Mouse (Mus musculus) midbrain, embryonic 12.5 days (tissue): Measurements from ENCODE around the gene Cers6. TPM values are rescaled to one million over a fixed set of nuclear protein-coding genes. Genes with fewer than 3 reads are reported as not detected.

Source experiments
- ATAC-seq: fragments of 200-750 bp; cut with Nextera tagmentation; 2 replicates; pipeline ENCODE4 v1.8.0; 2017; ENCODE audit warnings: low read depth, moderate TSS enrichment, moderate library complexity; ENCODE audit not compliant: low FRiP score
- H3K27ac ChIP-seq: fragments of 300-500 bp; sonication (generic); replicated peaks from 2 replicates; pipeline ENCODE4 v1.5.1; 2016; ENCODE audit warnings: mild to moderate bottlenecking
- H3K27me3 ChIP-seq: fragments of 300-500 bp; sonication (generic); 2 replicates; pipeline ENCODE4 v1.6.1; 2016; ENCODE audit warnings: mild to moderate bottlenecking
- H3K36me3 ChIP-seq: fragments of 300-500 bp; sonication (generic); 2 replicates; pipeline ENCODE4 v1.6.1; 2016
- H3K4me1 ChIP-seq: fragments of 300-500 bp; sonication (generic); 2 replicates; pipeline ENCODE4 v1.6.1; 2016
- H3K4me2 ChIP-seq: fragments of 300-500 bp; sonication (generic); replicated peaks from 2 replicates; pipeline ENCODE4 v1.6.1; 2016; ENCODE audit warnings: mild to moderate bottlenecking, moderate library complexity
- H3K4me3 ChIP-seq: fragments of 300-500 bp; sonication (generic); 2 replicates; pipeline ENCODE4 v1.5.1; 2016; ENCODE audit warnings: mild to moderate bottlenecking
- H3K9ac ChIP-seq: fragments of 300-500 bp; sonication (generic); replicated peaks from 2 replicates; pipeline ENCODE4 v1.6.1; 2016; ENCODE audit warnings: mild to moderate bottlenecking, moderate library complexity
- H3K9me3 ChIP-seq: fragments of 300-500 bp; sonication (generic); 2 replicates; pipeline ENCODE4 v1.6.1; 2016; ENCODE audit warnings: mild to moderate bottlenecking
- WGBS: fragments of 180-500 bp; shearing (Covaris S2); methylation state at CpG from one replicate; pipeline ENCODE4 v1.1.7; 2016; 5-methylcytosine and 5-hydroxymethylcytosine counted together
- polyA plus RNA-seq: library from polyadenylated mRNA; unstranded; fragments of >200 nt; fragmentation: Nextera tagmentation; extraction: Ambion mirVana; gene quantifications from 2 replicates; pipeline ENCODE4 v1.2.1, GENCODE M21; 2016

Cers6 gene
- polyA plus RNA-seq = 36.2 and 37.0 TPM in 2 replicates

DNA sequence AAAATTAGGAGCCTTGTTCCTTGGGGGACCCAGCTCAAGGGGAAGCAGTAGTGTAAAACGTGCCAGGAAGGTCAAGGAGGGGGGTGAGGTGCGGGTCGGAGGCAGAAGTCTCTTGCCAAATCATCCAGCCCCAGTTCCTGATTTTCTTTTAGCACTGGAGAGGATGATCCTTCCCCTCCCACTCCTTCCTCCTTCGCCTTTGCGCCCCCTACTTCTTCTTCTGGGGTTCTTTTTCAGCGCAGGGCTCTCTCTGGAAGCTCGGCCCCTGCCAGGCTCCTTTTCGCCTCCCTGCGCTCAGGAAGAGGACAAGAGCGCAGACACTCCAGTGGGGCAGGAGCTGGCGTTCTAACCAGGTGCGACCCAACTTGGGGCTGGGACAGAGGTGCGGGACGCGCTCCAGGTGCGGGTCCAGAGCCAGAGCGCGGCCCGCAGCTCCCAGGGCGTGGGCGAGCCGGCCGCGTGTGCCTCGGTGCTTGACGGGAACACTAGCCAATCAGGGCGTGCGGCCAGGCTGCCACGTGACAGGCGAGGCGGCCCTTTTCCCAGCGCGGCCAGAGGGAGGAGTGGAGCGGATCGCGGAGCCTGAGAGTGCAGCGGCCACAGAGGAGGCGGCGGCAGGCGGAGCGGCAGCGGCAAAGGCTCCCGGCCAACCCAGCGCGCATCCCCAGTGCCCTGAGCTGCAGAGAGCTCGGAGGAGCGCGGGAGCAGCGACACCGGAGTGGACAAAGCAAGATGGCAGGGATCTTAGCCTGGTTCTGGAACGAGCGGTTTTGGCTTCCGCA, at the start of gene Cers6:
Cers6 (plus strand) TSS at position 538 of the 782 bp plus-strand sequence.
- WGBS = under 1% methylated on average over 53 of the region's 53 CpGs
- ATAC-seq = peak; percentile 99
- no peaks in the 10 kb centered on the region for H3K36me3 ChIP-seq

GRCm38 (mm10) chr2:68814409-68814808, 46.8 kb upstream of the Cers6 start:
- Histone ChIP-seq H3K4me1 (no peaks in the 10 kb centered on the region), H3K9me3 (no peaks in the 10 kb centered on the region), H3K36me3 (no peaks in the 10 kb centered on the region), H3K4me3 (no peak overlapping the region), H3K27me3 (no peaks in the 10 kb centered on the region), H3K9ac (no peak overlapping the region), H3K27ac (no peak overlapping the region), H3K4me2 (no peak overlapping the region)
- 58% methylated on average over 2 of the region's 2 CpGs for WGBS
- ATAC-seq = no peak

More for the DNA sequence above, at the start of gene Cers6:
- Histone ChIP-seq H3K4me3 (peak within 1 kb of the TSS; percentile 81), H3K27me3 (peaks cover 13% of the 10 kb centered on the region), H3K4me2 (peak within 1 kb of the TSS; percentile 89), H3K4me1 (peaks cover 15% of the 10 kb centered on the region), H3K9me3 (no peaks in the 10 kb centered on the region), H3K27ac (peak within 1 kb of the TSS; percentile 82), H3K9ac (peak within 1 kb of the TSS; percentile 86)

DNA sequence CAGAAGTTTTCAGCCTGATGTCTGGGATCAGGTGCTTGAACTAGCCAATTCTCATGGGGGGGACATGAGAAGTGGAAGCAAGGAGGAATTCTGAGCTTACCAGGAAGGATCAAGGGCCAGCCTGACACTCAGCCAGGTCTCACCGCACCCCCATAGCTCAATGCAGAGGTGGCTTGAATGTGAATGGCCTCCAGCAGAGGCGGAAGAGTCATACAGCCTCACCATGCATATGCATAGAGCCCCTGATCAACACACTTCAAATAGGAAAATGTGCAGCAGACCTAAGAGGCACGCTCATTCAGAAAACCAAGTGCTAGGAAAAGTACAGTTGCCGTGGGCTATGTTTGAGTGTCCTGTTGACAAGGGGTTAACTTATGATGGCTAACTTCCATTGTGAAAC, 42.2 kb upstream of the Cers6 start:
- no peak overlapping the region for H3K27ac ChIP-seq
- H3K9me3 ChIP-seq = no peaks in the 10 kb centered on the region
- no peak for ATAC-seq
- H3K9ac ChIP-seq = no peak overlapping the region
- H3K4me2 ChIP-seq = no peak overlapping the region
- no peaks in the 10 kb centered on the region for H3K27me3 ChIP-seq
- H3K4me1 ChIP-seq = no peaks in the 10 kb centered on the region
- H3K36me3 ChIP-seq = no peaks in the 10 kb centered on the region
- WGBS = 82% methylated on average over 4 of the region's 4 CpGs
- no peak overlapping the region for H3K4me3 ChIP-seq

DNA sequence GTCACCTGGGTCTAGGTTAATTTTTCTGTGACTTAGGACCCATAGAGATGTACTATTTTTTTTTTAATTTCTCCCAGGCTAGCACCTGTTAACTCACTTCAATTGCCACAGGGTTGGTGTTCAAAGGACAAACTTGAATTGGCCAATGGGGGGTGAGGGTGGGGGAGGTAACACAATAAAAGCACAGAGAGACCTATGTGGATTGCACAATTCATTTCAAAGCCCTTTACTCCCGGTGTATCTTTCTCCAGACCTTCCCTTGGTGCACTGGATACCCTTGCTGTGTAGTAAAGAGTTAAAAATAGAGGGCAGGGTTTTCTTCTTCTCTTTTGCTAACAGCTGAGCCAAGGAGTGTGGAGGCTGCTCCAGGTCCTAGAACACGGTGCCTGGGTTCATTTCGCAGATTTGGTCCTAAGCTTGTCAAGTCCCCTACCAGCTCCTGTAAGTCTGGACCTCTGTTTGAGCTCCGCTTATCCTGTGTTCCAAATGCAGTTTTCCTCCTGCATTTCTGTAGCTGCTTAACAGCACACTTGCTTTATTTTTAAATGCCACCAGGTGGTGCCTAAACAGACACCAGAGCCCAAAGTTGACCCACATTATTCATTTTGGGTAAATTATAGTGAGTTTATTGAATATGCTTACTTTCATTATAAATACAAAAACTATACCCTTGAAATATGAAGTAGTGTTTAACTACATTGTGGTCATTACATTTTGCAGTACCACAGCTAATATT, 38.9 kb upstream of the Cers6 start:
- 73% methylated on average over 4 of the region's 4 CpGs for WGBS
- H3K4me1 ChIP-seq = no peaks in the 10 kb centered on the region
- H3K27ac ChIP-seq = no peak overlapping the region
- H3K4me2 ChIP-seq = no peak overlapping the region
- H3K9me3 ChIP-seq = no peaks in the 10 kb centered on the region
- H3K27me3 ChIP-seq = no peaks in the 10 kb centered on the region
- no peaks in the 10 kb centered on the region for H3K36me3 ChIP-seq
- no peak for ATAC-seq
- no peak overlapping the region for H3K9ac ChIP-seq
- H3K4me3 ChIP-seq = no peak overlapping the region

DNA sequence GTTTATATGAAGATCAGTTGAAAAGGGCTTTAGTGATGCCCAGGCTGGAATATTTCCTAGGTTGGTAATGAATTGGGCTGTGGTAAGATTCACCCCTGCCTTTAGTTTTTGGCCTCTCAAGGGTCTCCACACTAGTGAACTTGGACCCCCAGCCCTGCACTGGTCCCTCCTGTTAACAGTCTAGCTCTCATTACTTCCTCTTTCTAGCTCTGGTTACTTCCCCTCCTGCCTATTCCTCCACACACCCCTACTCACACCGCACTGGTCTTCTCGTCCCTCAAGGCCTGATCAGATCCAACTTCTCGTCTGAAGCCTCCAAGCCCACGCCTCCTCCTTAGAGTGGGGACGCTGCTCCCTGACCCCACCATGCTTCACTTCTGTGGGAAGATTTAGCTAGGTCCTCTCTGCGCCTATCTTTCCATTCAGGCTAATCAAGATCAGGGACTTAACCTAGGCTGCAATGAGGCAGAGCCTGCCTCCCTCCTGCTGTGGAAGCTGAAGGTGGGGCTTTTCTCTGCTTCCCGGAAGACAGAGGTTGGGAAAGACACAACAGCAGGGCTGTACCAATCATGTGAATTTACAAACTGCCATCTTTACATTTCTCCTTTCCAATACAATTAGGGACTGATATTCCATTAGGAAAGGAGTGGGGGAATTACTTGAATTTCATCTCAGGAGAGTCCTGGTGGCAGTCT, 35.8 kb upstream of the Cers6 start:
- Histone ChIP-seq H3K4me2 (no peak overlapping the region), H3K9ac (no peak overlapping the region)
- 66% methylated on average over 7 of the region's 7 CpGs for WGBS

GRCm38 (mm10) chr2:68843330-68843729, 17.9 kb upstream of the Cers6 start:
- H3K4me3 ChIP-seq = no peak overlapping the region
- no peaks in the 10 kb centered on the region for H3K9me3 ChIP-seq
- no peaks in the 10 kb centered on the region for H3K36me3 ChIP-seq
- no peak overlapping the region for H3K4me2 ChIP-seq
- H3K27ac ChIP-seq = no peak overlapping the region
- ATAC-seq = no peak
- whole genome bisulfite sequencing = 90% methylated on average over 5 of the region's 5 CpGs
- H3K9ac ChIP-seq = no peak overlapping the region
- no peaks in the 10 kb centered on the region for H3K27me3 ChIP-seq
- no peaks in the 10 kb centered on the region for H3K4me1 ChIP-seq

More for the DNA sequence above, 35.8 kb upstream of the Cers6 start:
- no peaks in the 10 kb centered on the region for H3K4me1 ChIP-seq
- H3K27ac ChIP-seq = no peak overlapping the region
- no peaks in the 10 kb centered on the region for H3K9me3 ChIP-seq
- H3K4me3 ChIP-seq = no peak overlapping the region
- no peak for ATAC-seq
- H3K36me3 ChIP-seq = no peaks in the 10 kb centered on the region
- H3K27me3 ChIP-seq = no peaks in the 10 kb centered on the region

DNA sequence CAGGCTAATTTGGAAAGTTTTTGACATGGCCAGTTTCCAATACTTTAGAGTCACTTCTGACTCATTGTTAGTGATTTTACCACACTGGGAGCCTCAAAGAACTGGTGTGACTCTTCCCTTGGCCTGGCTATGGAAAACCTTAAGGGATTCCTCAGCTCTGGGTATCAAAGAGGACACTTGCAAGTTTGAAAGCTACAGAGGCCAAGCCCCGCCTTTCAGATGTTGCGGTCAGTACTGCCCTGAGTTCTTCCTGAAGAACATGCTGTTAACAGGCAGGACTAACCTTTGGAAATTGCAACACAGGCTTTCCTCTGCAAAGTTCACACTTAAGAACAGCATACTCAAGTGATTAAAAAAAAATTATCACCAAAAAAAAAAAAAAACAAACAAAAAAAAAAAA, 16.7 kb upstream of the Cers6 start:
- no peak for ATAC-seq
- Histone ChIP-seq H3K36me3 (no peaks in the 10 kb centered on the region), H3K9me3 (no peaks in the 10 kb centered on the region), H3K4me3 (no peak overlapping the region), H3K4me2 (no peak overlapping the region), H3K9ac (no peak overlapping the region), H3K27me3 (no peaks in the 10 kb centered on the region), H3K4me1 (no peaks in the 10 kb centered on the region), H3K27ac (no peak overlapping the region)
- 91% methylated on average over 2 of the region's 2 CpGs for whole genome bisulfite sequencing

- no peak overlapping the region for H3K4me2 ChIP-seq
- no peaks in the 10 kb centered on the region for H3K36me3 ChIP-seq
- H3K27ac ChIP-seq = no peak overlapping the region
- no peak for ATAC-seq
- no peaks in the 10 kb centered on the region for H3K4me1 ChIP-seq
- no peak overlapping the region for H3K9ac ChIP-seq
- no peak overlapping the region for H3K4me3 ChIP-seq
- no peaks in the 10 kb centered on the region for H3K27me3 ChIP-seq
- no peaks in the 10 kb centered on the region for H3K9me3 ChIP-seq
- WGBS = 85% methylated on average over 13 of the region's 13 CpGs
Measured at GRCm38 (mm10) chr2:68845002-68845740, 16.1 kb upstream of the Cers6 start.

- no peak overlapping the region for H3K27ac ChIP-seq
- no peak overlapping the region; the same call in 1 of the 2 replicates for H3K9ac ChIP-seq
- H3K9me3 ChIP-seq = no peaks in the 10 kb centered on the region
- peaks cover 13% of the 10 kb centered on the region for H3K27me3 ChIP-seq
- peak overlapping the region; percentile 89 for H3K4me2 ChIP-seq
- H3K36me3 ChIP-seq = no peaks in the 10 kb centered on the region
- WGBS = 65% methylated on average over 2 of the region's 2 CpGs
- 0 out of 2 replicates have a peak overlapping the region, but pooled peaks have one; percentile 81 for H3K4me3 ChIP-seq
- ATAC-seq = no peak
- peaks cover 15% of the 10 kb centered on the region for H3K4me1 ChIP-seq
Measured at GRCm38 (mm10) chr2:68860391-68860790, 850 bp upstream of the Cers6 start.

DNA sequence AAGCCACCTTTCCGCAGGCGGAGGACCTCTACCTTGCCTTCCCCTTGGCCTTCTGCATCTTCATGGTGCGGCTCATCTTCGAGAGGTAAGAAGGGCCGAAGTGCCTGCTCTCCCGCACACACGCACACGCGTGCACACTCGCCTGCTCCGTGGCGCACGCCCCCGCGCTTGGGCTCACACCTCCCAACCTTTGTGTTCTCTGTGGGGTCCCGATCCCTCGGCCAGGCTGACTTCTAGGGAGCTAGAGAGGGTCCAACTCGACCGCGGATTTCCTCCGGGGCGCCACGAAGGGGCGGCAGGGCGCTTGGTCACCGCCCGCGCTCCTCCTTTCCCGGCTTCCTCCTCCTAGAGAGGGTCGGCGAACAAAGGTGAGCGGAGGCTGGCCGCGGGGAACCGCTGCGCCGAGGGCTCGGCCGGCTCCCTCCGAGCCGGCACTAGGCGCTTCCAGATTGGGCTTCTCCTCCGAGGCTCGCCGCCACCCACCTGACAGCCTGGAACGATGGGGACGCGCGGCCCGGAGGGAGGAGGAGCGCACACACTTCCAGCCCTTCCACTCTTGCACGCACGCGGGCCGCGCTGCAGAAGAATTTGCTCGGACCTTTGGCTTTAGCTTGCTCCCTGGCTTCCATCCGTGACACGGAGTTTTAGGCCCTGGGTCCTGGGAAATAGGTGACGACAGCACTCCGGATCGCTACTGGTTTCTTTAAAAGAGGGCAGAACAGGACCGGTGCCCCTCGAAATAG, 651 bp downstream of the Cers6 start:
- ATAC-seq = peak; percentile 71
- H3K4me3 ChIP-seq = peak overlapping the region; percentile 81
- H3K4me1 ChIP-seq = peaks cover 15% of the 10 kb centered on the region
- no peaks in the 10 kb centered on the region for H3K9me3 ChIP-seq
- H3K4me2 ChIP-seq = peak overlapping the region; percentile 89
- no peaks in the 10 kb centered on the region for H3K36me3 ChIP-seq
- H3K27ac ChIP-seq = peak overlapping the region; percentile 82
- H3K27me3 ChIP-seq = peaks cover 13% of the 10 kb centered on the region
- H3K9ac ChIP-seq = peak overlapping the region; percentile 86
- under 1% methylated on average over 59 of the region's 64 CpGs for WGBS
